Mouse (Mus musculus) forebrain, postnatal 0 days (tissue): ENCODE measurements around the gene Rgl2. TPM values are rescaled to one million over a fixed set of nuclear protein-coding genes. Genes with fewer than 3 reads are reported as not detected.
A peak's percentile ranks its signal among the peaks of the same experiment; 100 is the strongest.
"Not testable (repeated sequence)": the region's sequence is repeated elsewhere in the genome, so short reads cannot be mapped to it uniquely, and the experiment has no call there.

Experiments used
- ATAC-seq: fragments of 200-750 bp; cut with Nextera tagmentation; 2 replicates; pipeline ENCODE4 v1.8.0; 2017; ENCODE audit warnings: mild to moderate bottlenecking, moderate library complexity
- DNase-seq: peaks from one replicate; pipeline ENCODE4 v3.0.0-alpha.2; 2015
- H3K27ac ChIP-seq: fragments of 300-500 bp; sonication (generic); 2 replicates; pipeline ENCODE4 v1.5.1; 2014; ENCODE audit warnings: low read depth, mild to moderate bottlenecking, antibody characterized with exemption, low read length, moderate library complexity, mixed read lengths
- H3K27me3 ChIP-seq: fragments of 300-500 bp; sonication (generic); 2 replicates; pipeline ENCODE4 v1.6.1; 2014; ENCODE audit warnings: mild to moderate bottlenecking, low read length, mixed read lengths; ENCODE audit not compliant: insufficient read depth
- H3K36me3 ChIP-seq: fragments of 300-500 bp; sonication (generic); 2 replicates; pipeline ENCODE4 v1.6.1; 2014; ENCODE audit warnings: mild to moderate bottlenecking, moderate library complexity; ENCODE audit not compliant: insufficient read depth
- H3K4me1 ChIP-seq: fragments of 300-500 bp; sonication (generic); 2 replicates; pipeline ENCODE4 v1.6.1; 2014; ENCODE audit warnings: antibody characterized with exemption; ENCODE audit not compliant: insufficient read depth
- H3K4me2 ChIP-seq: fragments of 300-500 bp; sonication (generic); 2 replicates; pipeline ENCODE4 v1.6.1; 2014; ENCODE audit warnings: low read depth, mild to moderate bottlenecking, moderate library complexity
- H3K4me3 ChIP-seq: fragments of 300-500 bp; sonication (generic); 2 replicates; pipeline ENCODE4 v1.5.1; 2014; ENCODE audit warnings: low read depth, low read length, mixed read lengths
- H3K9ac ChIP-seq: fragments of 300-500 bp; sonication (generic); 2 replicates; pipeline ENCODE4 v1.6.1; 2014; ENCODE audit warnings: mild to moderate bottlenecking
- H3K9me3 ChIP-seq: fragments of 300-500 bp; sonication (generic); 2 replicates; pipeline ENCODE4 v1.6.1; 2016; ENCODE audit warnings: low read length
- CTCF ChIP-seq: sonication (generic); IDR thresholded peaks from 2 replicates; pipeline ENCODE4 v1.5.1; 2016; ENCODE audit warnings: antibody characterized with exemption, control low read depth, low read depth
- WGBS: fragments of 180-500 bp; shearing (Covaris S2); extraction: QIAGEN DNeasy Blood & Tissue Kit; methylation state at CpG from one replicate; pipeline ENCODE4 v1.1.7; 2014; 5-methylcytosine and 5-hydroxymethylcytosine counted together
- polyA plus RNA-seq: library from polyadenylated mRNA; unstranded; fragments of >200 nt; fragmentation: Nextera tagmentation; extraction: Ambion mirVana; gene quantifications from 2 replicates; pipeline ENCODE4 v1.2.1, GENCODE M21; 2015
- total RNA-seq: library from RNA; depleted of rRNA; stranded (reverse); fragments of >200 nt; gene quantifications from 2 replicates; pipeline ENCODE4 v1.2.3, GENCODE M21; 2014; rRNA removed

Gene Rgl2
- total RNA-seq: 75.7 and 76.3 TPM in 2 replicates
- polyA plus RNA-seq: 24.1 and 27.1 TPM in 2 replicates

DNA sequence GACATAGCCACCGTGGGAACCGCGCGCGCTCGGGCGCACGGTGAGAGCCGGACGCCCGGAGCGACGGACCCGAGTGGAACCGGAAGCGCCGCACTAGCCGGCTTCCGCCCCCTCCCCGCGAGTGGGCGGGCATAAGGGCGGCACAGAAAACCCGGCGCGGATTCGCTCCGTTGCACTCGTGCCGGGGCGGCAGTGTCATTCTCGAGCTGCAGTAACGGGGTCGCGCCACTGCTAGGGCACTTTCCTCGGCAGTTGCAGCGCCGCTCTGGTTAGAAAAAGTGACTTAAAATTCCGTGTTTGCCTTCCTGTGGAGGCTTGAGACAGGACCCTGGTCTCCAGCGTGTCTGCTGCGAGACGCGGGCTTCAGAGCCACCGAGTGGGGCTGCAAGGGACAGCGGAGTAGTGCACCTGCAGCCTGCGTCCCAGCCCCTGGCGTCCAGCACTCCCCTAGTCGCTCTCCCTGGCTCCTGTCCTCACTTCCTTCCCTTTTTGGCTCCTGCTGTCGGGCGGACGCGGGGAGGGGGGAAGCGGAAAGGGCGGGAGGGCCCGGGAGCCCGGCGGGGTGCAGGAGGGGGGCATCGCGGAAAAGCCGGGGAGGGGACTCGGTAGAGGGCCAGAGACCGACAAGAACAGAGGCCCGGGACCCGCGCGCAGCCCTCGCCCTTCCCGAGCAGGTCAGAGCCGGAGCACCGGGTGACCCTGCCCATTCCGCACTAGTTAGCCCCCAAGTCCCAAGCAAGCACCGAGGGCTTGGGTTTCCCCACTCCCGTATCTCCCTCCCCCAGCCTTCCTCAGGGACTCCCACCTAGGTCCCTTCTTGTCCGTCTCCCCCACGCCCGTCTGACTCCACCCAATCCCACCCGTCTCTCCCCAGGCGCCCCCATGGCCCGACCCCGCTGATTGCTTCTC, at the start of gene Rgl2:
Rgl2 (plus strand) TSS at position 173 of the 909 bp plus-strand sequence.
- ATAC-seq: peak; percentile 93
- peak; percentile 98 for DNase-seq
- Histone ChIP-seq H3K27me3 (no peaks in the 10 kb centered on the region), H3K9me3 (no peaks in the 10 kb centered on the region), H3K4me2 (peak within 1 kb of the TSS; percentile 87), H3K36me3 (peaks cover 14% of the 10 kb centered on the region; the same call in 1 of the 2 replicates), H3K27ac (peak within 1 kb of the TSS; percentile 88), H3K4me3 (peak within 1 kb of the TSS; percentile 66), H3K4me1 (peaks cover 3% of the 10 kb centered on the region; the same call in 1 of the 2 replicates), H3K9ac (peak within 1 kb of the TSS; percentile 65)
- peak; percentile 70 for TF ChIP-seq CTCF
- 1% methylated on average over 78 of the region's 80 CpGs for WGBS

DNA sequence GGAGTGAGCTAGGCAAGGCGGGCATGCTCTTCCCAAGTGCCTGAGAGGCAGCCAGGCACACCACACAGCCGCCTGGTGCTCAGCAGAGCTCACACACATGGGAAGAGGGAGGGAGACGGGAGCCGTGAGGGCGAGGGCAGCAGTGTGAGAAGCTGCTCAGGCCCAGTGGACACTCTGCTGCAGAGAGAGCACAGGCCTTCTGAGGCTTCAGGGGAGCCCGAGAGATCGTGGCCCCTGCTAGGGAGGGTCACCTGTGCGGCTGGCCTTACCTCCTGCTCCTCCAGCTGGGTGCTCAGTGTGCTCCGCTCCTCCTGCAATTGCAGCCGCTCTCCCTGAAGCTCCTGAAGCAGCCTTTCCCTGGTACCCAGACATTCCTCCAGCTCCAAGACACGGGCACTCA, 45.0 kb upstream of the Rgl2 start:
- H3K4me3 ChIP-seq, H3K4me2 ChIP-seq: not testable (repeated sequence)

DNA sequence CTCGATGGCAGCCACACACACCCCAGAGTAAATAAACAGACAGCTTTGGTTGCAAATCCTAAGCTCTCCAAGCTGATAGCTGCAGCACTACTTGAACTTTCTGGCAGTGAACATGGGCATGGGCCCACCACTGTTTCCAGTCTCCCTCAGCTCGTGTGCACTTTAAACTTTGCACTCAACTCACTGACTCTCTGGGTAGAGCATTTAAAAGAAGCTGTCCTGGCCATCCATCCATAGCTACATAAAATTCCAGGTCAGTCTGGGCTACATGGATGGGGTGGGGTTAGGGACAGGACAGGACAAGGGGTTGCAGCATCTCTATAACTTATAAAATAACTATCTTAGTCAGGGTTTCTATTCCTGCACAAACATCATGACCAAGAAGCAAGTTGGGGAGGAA, 41.5 kb upstream of the Rgl2 start:
- not testable (repeated sequence) for DNase-seq, ATAC-seq, H3K9me3 ChIP-seq, H3K27me3 ChIP-seq, H3K4me2 ChIP-seq, H3K9ac ChIP-seq, H3K4me3 ChIP-seq, H3K27ac ChIP-seq, H3K36me3 ChIP-seq, H3K4me1 ChIP-seq
- 83% methylated on average over 2 of the region's 2 CpGs for WGBS

More for the DNA sequence above, 45.0 kb upstream of the Rgl2 start:
- not testable (repeated sequence) for H3K4me1 ChIP-seq, H3K36me3 ChIP-seq, H3K9ac ChIP-seq, H3K27me3 ChIP-seq, DNase-seq, ATAC-seq, H3K9me3 ChIP-seq, H3K27ac ChIP-seq
- 95% methylated on average over 9 of the region's 11 CpGs for WGBS

DNA sequence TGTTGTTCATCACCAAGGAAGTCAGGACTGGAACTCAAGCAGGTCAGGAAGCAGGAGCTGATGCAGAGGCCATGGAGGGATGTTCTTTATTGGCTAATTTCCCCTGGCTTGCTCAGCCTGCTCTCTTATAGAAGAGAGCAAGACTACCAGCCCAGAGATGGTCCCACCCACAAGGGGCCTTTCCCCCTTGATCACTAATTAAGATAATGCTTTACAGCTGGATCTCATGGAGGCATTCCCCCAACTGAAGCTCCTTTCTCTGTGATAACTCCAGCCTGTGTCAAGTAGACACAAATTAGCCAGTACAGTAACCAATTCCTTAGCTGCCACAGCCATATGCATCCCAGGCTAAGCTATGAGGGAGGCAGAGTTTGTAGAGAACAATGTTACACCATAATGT, 41.1 kb upstream of the Rgl2 start:
- not testable (repeated sequence) for H3K4me2 ChIP-seq, H3K9me3 ChIP-seq, ATAC-seq, H3K36me3 ChIP-seq, DNase-seq, H3K27me3 ChIP-seq, H3K4me1 ChIP-seq, H3K4me3 ChIP-seq, H3K27ac ChIP-seq, H3K9ac ChIP-seq

DNA sequence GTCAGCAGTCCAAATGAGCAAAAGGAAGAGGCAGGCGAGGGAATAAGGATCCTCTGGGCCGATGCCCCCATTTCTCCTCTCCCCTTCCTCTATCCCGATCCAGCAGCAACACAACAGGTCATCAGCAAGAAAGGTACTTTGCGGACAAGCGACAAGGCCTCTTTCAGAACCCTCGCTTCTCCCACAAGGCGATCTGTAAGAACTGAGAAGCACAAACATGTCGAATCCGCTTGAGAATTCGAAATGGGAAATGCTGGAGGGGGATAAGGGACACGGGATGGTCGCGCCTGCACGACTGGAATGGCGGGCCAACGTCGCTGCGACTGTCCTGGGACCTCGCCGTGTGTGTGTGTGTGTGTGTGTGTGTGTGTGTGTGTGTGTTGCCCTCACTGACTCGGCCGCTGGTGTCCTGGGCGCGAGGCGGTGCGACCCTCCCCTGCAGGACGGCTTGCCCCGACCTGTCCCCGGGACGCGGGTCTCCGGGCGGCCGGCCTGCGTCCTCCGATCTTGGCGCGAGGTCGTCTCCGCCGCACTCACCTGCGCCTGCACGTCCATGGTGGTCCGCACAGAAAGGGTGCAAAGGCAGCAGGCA, 39.3 kb upstream of the Rgl2 start:
- H3K9ac ChIP-seq: peak overlapping the region; percentile 6
- ATAC-seq: not testable (repeated sequence)

DNA sequence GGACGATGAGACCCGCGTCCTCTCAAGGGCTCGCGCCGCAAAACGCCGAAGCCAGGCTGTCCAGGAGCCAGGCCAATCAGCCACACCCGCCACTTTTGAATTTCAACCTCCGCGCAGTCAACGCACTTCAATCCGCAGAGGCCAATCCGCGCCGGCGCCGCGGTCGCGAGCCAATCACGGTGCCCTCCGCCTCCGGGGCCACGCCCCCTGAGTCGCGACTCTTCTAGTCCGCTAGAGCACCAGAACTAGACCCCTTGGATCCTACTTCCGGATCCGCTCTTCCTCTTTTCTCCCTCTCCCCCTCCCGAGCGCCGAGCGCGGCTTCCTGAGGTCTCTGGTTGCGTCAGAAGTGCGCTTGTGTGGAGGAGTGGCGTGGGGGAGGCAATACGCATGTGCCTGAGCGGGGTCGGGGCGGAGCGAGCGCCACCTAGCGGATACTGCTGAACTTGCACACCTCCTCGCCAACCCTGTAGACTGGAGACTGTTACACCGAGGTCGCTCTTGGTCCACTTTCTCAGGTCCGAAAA, 38.7 kb upstream of the Rgl2 start, which contains the start of gene Kifc1:
Kifc1 (minus strand) TSS at position 129 of the 527 bp plus-strand sequence.
- no peaks in the 10 kb centered on the region for H3K36me3 ChIP-seq
- H3K4me2 ChIP-seq: peak within 1 kb of the TSS; percentile 71
- H3K4me1 ChIP-seq: no peaks in the 10 kb centered on the region
- peak; percentile 100 for DNase-seq
- H3K4me3 ChIP-seq: peak within 1 kb of the TSS; percentile 44
- WGBS: under 1% methylated on average over 49 of the region's 49 CpGs
- H3K27ac ChIP-seq: no peak within 1 kb of the TSS
- no peaks in the 10 kb centered on the region for H3K27me3 ChIP-seq
- peak; percentile 99 for TF ChIP-seq CTCF
- peak within 1 kb of the TSS; percentile 6 for H3K9ac ChIP-seq
- peak; percentile 100 for ATAC-seq
- H3K9me3 ChIP-seq: no peaks in the 10 kb centered on the region

More for the DNA sequence above, 39.3 kb upstream of the Rgl2 start:
- WGBS: 2% methylated on average over 44 of the region's 44 CpGs
- H3K36me3 ChIP-seq, DNase-seq, H3K9me3 ChIP-seq, H3K27ac ChIP-seq, H3K27me3 ChIP-seq, H3K4me1 ChIP-seq: not testable (repeated sequence)
- Histone ChIP-seq H3K4me2 (peak overlapping the region; percentile 71), H3K4me3 (peak overlapping the region; percentile 44)

DNA sequence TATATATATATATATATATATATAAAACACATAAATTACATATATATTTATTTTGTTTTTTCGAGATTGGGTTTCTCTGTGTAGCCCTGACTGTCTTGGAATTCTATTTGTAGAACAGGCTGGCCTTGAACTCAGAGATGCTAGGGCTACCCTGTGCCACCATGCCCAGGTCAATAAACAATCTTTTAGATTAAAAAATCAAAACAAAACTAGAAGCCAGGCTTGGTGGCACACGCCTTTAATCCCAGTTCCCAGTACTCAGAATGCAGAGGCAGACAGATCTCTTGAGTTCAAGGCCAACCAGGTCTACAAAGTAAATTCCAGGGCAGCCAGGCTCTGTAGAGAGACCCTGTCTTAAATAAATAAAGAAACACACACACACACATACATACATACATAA, 38.0 kb upstream of the Rgl2 start:
- Histone ChIP-seq H3K4me1 (no peaks in the 10 kb centered on the region), H3K4me3 (no peak overlapping the region), H3K9me3 (no peaks in the 10 kb centered on the region), H3K4me2 (no peak overlapping the region), H3K36me3 (no peaks in the 10 kb centered on the region), H3K9ac (no peak overlapping the region), H3K27ac (no peak overlapping the region), H3K27me3 (no peaks in the 10 kb centered on the region)
- 70% methylated on average over 2 of the region's 2 CpGs for WGBS
- no peak for DNase-seq
- no peak for TF ChIP-seq CTCF
- no peak for ATAC-seq
